Mouse (Mus musculus): ENCODE data around the gene Nacc2. TPM values are rescaled to one million over a fixed set of nuclear protein-coding genes. Genes with fewer than 3 reads are reported as not detected.

Gene Nacc2
- polyA plus RNA-seq, 1 experiment, result 15.0 TPM

- Histone ChIP-seq H3K4me2 (ENCODE audit: low read depth) (no peak overlapping the region), H3K27me3 (ENCODE audit: control insufficient read depth, insufficient read depth, insufficient read length) (no peaks in the 10 kb centered on the region), H3ac (ENCODE audit: control insufficient read depth, insufficient read length) (no peak overlapping the region), H3K79me2 (ENCODE audit: control insufficient read depth, insufficient read depth) (peaks cover 17% of the 10 kb centered on the region), H3K36me3 (ENCODE audit: control insufficient read depth, insufficient read depth) (peaks cover 3% of the 10 kb centered on the region), H3K4me3 (no peak overlapping the region)
- TF ChIP-seq POLR2A (IDR thresholded peaks at IDR 0.05; ENCODE audit: insufficient read length, low read depth), result no peak
Measured at GRCm38 (mm10) chr2:26106233-26106632, 16.8 kb downstream of the Nacc2 start.

GRCm38 (mm10) chr2:26100296-26100695, 22.7 kb downstream of the Nacc2 start:
- no peaks in the 10 kb centered on the region for H3K27me3 ChIP-seq (ENCODE audit: control insufficient read depth, insufficient read depth, insufficient read length)
- H3K36me3 ChIP-seq (ENCODE audit: control insufficient read depth, insufficient read depth), result no peaks in the 10 kb centered on the region
- no peak for TF ChIP-seq SRF (IDR thresholded peaks at IDR 0.05; ENCODE audit: control insufficient read depth, insufficient read length, low read depth)
- no peak for TF ChIP-seq TCF3 (IDR thresholded peaks at IDR 0.05; ENCODE audit: insufficient read length, low read depth)
- TF ChIP-seq MYOG (IDR thresholded peaks at IDR 0.05; ENCODE audit: control insufficient read depth in 1 of 3, insufficient read depth in 1 of 3, insufficient read length in 2 of 3, low read depth in 2 of 3), result no peak
- TF ChIP-seq POLR2AphosphoS2 (IDR thresholded peaks at IDR 0.05; ENCODE audit: insufficient read length, low read depth), result no peak
- TF ChIP-seq E2F4 (IDR thresholded peaks at IDR 0.05; ENCODE audit: insufficient read depth), result no peak
- TF ChIP-seq MYOD1 (IDR thresholded peaks at IDR 0.05; ENCODE audit: control insufficient read depth in 1 of 3, insufficient read length in 2 of 3, low read depth in 2 of 3), result no peak
- no peak for TF ChIP-seq TCF12 (IDR thresholded peaks at IDR 0.05; ENCODE audit: insufficient read depth, poor library complexity, severe bottlenecking)
- TF ChIP-seq USF1 (IDR thresholded peaks at IDR 0.05; ENCODE audit: low read depth), result no peak
- TF ChIP-seq MAX (IDR thresholded peaks at IDR 0.05; ENCODE audit: low read depth), result no peak
- no peak for TF ChIP-seq CEBPB (IDR thresholded peaks at IDR 0.05; ENCODE audit: insufficient read depth, poor library complexity, severe bottlenecking)
- no peak for TF ChIP-seq REST (IDR thresholded peaks at IDR 0.05; ENCODE audit: insufficient read depth, insufficient read length)
- TF ChIP-seq POLR2A (IDR thresholded peaks at IDR 0.05; ENCODE audit: insufficient read length, low read depth), result no peak
- peaks cover 14% of the 10 kb centered on the region for H3K79me2 ChIP-seq (ENCODE audit: control insufficient read depth, insufficient read depth)
- no peak overlapping the region for H3ac ChIP-seq (ENCODE audit: control insufficient read depth, insufficient read length)
- no peak overlapping the region for H3K4me3 ChIP-seq
- no peak overlapping the region for H3K4me2 ChIP-seq (ENCODE audit: low read depth)

GRCm38 (mm10) chr2:26099851-26100250, 23.2 kb downstream of the Nacc2 start:
- H3K79me2 ChIP-seq (ENCODE audit: control insufficient read depth, insufficient read depth), result peaks cover 10% of the 10 kb centered on the region
- H3K27me3 ChIP-seq (ENCODE audit: control insufficient read depth, insufficient read depth, insufficient read length), result no peaks in the 10 kb centered on the region
- TF ChIP-seq MYOG (IDR thresholded peaks at IDR 0.05; ENCODE audit: control insufficient read depth in 1 of 3, insufficient read depth in 1 of 3, insufficient read length in 2 of 3, low read depth in 2 of 3) (no peak), MYOD1 (IDR thresholded peaks at IDR 0.05; ENCODE audit: control insufficient read depth in 1 of 3, insufficient read length in 2 of 3, low read depth in 2 of 3) (no peak), MAX (IDR thresholded peaks at IDR 0.05; ENCODE audit: low read depth) (no peak), TCF3 (IDR thresholded peaks at IDR 0.05; ENCODE audit: insufficient read length, low read depth) (no peak), E2F4 (IDR thresholded peaks at IDR 0.05; ENCODE audit: insufficient read depth) (no peak), CEBPB (IDR thresholded peaks at IDR 0.05; ENCODE audit: insufficient read depth, poor library complexity, severe bottlenecking) (no peak)
- no peak overlapping the region for H3K4me3 ChIP-seq
- no peak overlapping the region for H3ac ChIP-seq (ENCODE audit: control insufficient read depth, insufficient read length)
- no peak overlapping the region for H3K4me2 ChIP-seq (ENCODE audit: low read depth)
- H3K36me3 ChIP-seq (ENCODE audit: control insufficient read depth, insufficient read depth), result no peaks in the 10 kb centered on the region

GRCm38 (mm10) chr2:26099260-26099659, 23.8 kb downstream of the Nacc2 start:
- no peaks in the 10 kb centered on the region for H3K36me3 ChIP-seq (ENCODE audit: control insufficient read depth, insufficient read depth)
- H3K4me3 ChIP-seq, result no peak overlapping the region
- no peaks in the 10 kb centered on the region for H3K27me3 ChIP-seq (ENCODE audit: control insufficient read depth, insufficient read depth, insufficient read length)
- H3ac ChIP-seq (ENCODE audit: control insufficient read depth, insufficient read length), result no peak overlapping the region
- H3K4me2 ChIP-seq (ENCODE audit: low read depth), result no peak overlapping the region
- H3K79me2 ChIP-seq (ENCODE audit: control insufficient read depth, insufficient read depth), result peaks cover 8% of the 10 kb centered on the region
- TF ChIP-seq MYOG (IDR thresholded peaks at IDR 0.05; ENCODE audit: control insufficient read depth in 1 of 3, insufficient read depth in 1 of 3, insufficient read length in 2 of 3, low read depth in 2 of 3) (no peak), MAX (IDR thresholded peaks at IDR 0.05; ENCODE audit: low read depth) (no peak), TCF3 (IDR thresholded peaks at IDR 0.05; ENCODE audit: insufficient read length, low read depth) (no peak), SRF (IDR thresholded peaks at IDR 0.05; ENCODE audit: control insufficient read depth, insufficient read length, low read depth) (no peak), REST (IDR thresholded peaks at IDR 0.05; ENCODE audit: insufficient read depth, insufficient read length) (no peak), POLR2A (IDR thresholded peaks at IDR 0.05; ENCODE audit: insufficient read length, low read depth) (no peak), USF1 (IDR thresholded peaks at IDR 0.05; ENCODE audit: low read depth) (no peak), POLR2AphosphoS2 (IDR thresholded peaks at IDR 0.05; ENCODE audit: insufficient read length, low read depth) (no peak)

- Histone ChIP-seq H3K36me3 (ENCODE audit: control insufficient read depth, insufficient read depth) (no peaks in the 10 kb centered on the region), H3K4me2 (ENCODE audit: low read depth) (no peak overlapping the region), H3ac (ENCODE audit: control insufficient read depth, insufficient read length) (no peak overlapping the region), H3K27me3 (ENCODE audit: control insufficient read depth, insufficient read depth, insufficient read length) (no peaks in the 10 kb centered on the region), H3K4me3 (no peak overlapping the region), H3K79me2 (ENCODE audit: control insufficient read depth, insufficient read depth) (no peaks in the 10 kb centered on the region)
- TF ChIP-seq TCF12 (IDR thresholded peaks at IDR 0.05; ENCODE audit: insufficient read depth, poor library complexity, severe bottlenecking) (no peak), TCF3 (IDR thresholded peaks at IDR 0.05; ENCODE audit: insufficient read length, low read depth) (no peak), MAX (IDR thresholded peaks at IDR 0.05; ENCODE audit: low read depth) (no peak)
Measured at GRCm38 (mm10) chr2:26093897-26094296, 29.1 kb downstream of the Nacc2 start.
